Mouse (Mus musculus) T-helper 2 cell (primary cell): Measurements from ENCODE around the gene Ubxn2a.

Experiments used
- in situ Hi-C: fragments of 300-600 bp; cut with MboI, MseI; formaldehyde crosslinking; loops from one replicate; pipeline ENCODE4 v1.15.1; 2025; ENCODE audit warnings: high pct_unique_total_duplicates

The Ubxn2a gene

DNA sequence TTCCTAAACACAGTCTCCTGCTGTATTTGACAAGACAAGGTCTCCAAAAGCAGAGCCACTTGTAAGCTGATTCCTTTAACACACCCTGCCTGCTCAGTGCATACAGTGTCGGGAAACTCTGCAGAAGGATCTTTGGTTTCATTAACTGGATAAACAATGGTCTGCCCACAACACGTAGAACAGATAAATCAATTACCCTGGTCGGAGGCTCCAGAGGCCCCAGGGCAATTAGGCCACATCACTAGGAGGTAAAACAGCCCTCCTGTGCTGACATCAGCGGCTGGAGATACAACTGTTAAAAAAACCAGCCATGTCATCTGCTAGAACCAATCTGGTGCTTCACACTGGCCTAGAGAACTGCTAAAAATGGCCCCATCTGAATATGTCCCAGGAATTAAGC, 70.5 kb downstream of the Ubxn2a start:
- in situ Hi-C loops, result no loop called here
